Mouse (Mus musculus): Measurements from ENCODE around the gene Gm15262.

DNA sequence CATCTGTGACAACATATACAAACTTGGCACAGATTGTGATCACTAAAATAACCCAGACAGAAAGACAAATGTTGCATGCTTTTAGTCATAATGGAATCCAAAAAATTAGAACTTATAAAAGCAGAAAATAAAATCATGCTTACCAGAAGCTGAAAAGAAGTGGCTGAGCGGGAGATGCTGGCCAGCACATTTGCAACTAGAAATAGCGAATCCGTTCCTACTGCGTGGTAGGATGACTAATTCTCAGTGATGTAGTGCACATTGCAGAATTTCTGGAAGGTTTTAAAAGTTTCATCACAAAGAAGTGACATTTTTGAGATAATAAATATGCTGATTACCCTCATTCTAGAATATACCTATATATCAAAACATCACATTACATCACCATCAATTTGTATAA, 100.7 kb downstream of the Gm15262 start:
- TF ChIP-seq POLR2A (IDR thresholded peaks at IDR 0.05; ENCODE audit: low read depth, low read length) (no peak), CTCF (conservative IDR thresholded peaks at IDR 0.05; ENCODE audit: insufficient read depth, insufficient read length, low read depth, low read length) (no peak)

All from kidney, adult 2 months (tissue).